ENCODE assay signal across 11 mouse cellular contexts in genomic region chr5:140257439-140257838, GRCm38 (mm10).
"Had no signal": no experiment of that assay in that cellular context is flagged by ENCODE, and none has a peak within 500 bp of the region (broad histone marks: within the 10 kb centered on the region; RNA-seq: fewer than 3 reads in every experiment).

No protein-coding gene starts in this region.

- H3K9me3 ChIP-seq: limb, embryonic 15.5 days; liver, embryonic 12.5 days; megakaryocyte, embryonic 14.5 days; midbrain, embryonic 15.5 days had no signal

- DNase-seq: kidney, adult 9 months; kidney, postnatal 36 days; lung, embryonic 14.5 days; lung, postnatal 10 days had no signal

- H3K4me3 ChIP-seq: limb, embryonic 15.5 days; liver, embryonic 12.5 days; megakaryocyte, embryonic 14.5 days; midbrain, embryonic 15.5 days had no signal

- H3K36me3 ChIP-seq: midbrain, embryonic 15.5 days had no signal

- ATAC-seq: liver, embryonic 12.5 days; midbrain, embryonic 15.5 days had no signal

- H3K27ac ChIP-seq: kidney, postnatal 0 days; limb, embryonic 15.5 days; liver, embryonic 12.5 days; macrophage; midbrain, embryonic 15.5 days; stomach, postnatal 0 days had no signal

- H3K4me1 ChIP-seq: limb, embryonic 15.5 days; liver, embryonic 12.5 days; midbrain, embryonic 15.5 days had no signal

- H3K27me3 ChIP-seq: limb, embryonic 15.5 days; liver, embryonic 12.5 days; megakaryocyte, embryonic 14.5 days; midbrain, embryonic 15.5 days had no signal
